Mouse (Mus musculus) lung, postnatal 0 days (tissue): Measurements from ENCODE around the gene 9130409I23Rik.

ENCODE experiments used
- CTCF ChIP-seq: IDR thresholded peaks from 2 replicates; pipeline ENCODE4 v1.5.1; 2016; ENCODE audit warnings: antibody characterized with exemption, mild to moderate bottlenecking
- EP300 ChIP-seq: IDR thresholded peaks from 2 replicates; pipeline ENCODE4 v1.6.1; 2016; ENCODE audit warnings: antibody characterized with exemption, mild to moderate bottlenecking, control low read depth

DNA sequence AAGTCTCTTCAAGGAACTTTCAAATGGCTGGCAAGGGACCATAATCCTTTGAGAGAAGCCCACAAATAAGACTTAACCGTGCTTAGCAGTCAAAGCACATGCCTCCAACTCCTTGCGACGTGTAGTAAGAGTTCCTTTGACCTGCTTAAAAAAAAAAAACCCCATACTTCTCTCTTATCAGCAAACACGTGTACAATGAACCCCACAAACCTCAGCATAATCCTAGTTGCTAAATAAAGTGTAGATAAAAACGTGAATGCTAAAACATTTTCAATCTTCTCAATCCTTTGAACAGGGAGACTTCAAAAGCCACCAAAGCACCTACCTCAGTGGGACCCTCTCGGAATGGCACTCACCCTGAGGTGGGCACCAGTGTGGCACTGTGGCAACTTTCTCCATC lies 37.6 kb upstream of the 9130409I23Rik start:
- TF ChIP-seq CTCF (no peak), EP300 (no peak)
